Mouse (Mus musculus) left cerebral cortex, postnatal 14 days (tissue): ENCODE results near the gene Itk. TPM values are rescaled to one million over a fixed set of nuclear protein-coding genes. Genes with fewer than 3 reads are reported as not detected.

Experiments used
- DNase-seq, 2 experiments: peaks; one replicate each; pipeline ENCODE4 v3.0.0; 2021 to 2022; ENCODE audit warnings: low spot score in 2 of 2, mixed read lengths in 1 of 2
- intact Hi-C: fragments of 180-260 bp; cut with DNase I; formaldehyde crosslinking; loops from one replicate; pipeline ENCODE4 v1.15.1; 2025
- total RNA-seq, 2 experiments: library from RNA; stranded (reverse); gene quantifications; 2 replicates each; pipeline ENCODE4 v1.2.3; 2021

Itk gene
- total RNA-seq, 2 experiments from 2014 or later: 0.11 to 0.44 TPM

- intact Hi-C loops: no loop called here
- DNase-seq: no peak
These were observed 25.5 kb downstream of the Itk start for GRCm38 (mm10) chr11:46363864-46364263.

- intact Hi-C loops: no loop called here
- peak in 1 of 2 experiments; percentile 7 for DNase-seq
These were observed 27.0 kb downstream of the Itk start for GRCm38 (mm10) chr11:46362061-46363022.

GRCm38 (mm10) chr11:46360991-46361665, 28.2 kb downstream of the Itk start:
- no peak for DNase-seq
- intact Hi-C loops: no loop called here

GRCm38 (mm10) chr11:46358369-46358768, 30.9 kb downstream of the Itk start:
- DNase-seq: no peak
- intact Hi-C loops: no loop called here

- DNase-seq: no peak
- intact Hi-C loops: no loop called here
These were observed 39.5 kb downstream of the Itk start for GRCm38 (mm10) chr11:46349681-46350410.

- DNase-seq: no peak
- intact Hi-C loops: no loop called here
These were observed 40.9 kb downstream of the Itk start for GRCm38 (mm10) chr11:46348416-46348815.

- intact Hi-C loops: no loop called here
- no peak for DNase-seq
These were observed 41.6 kb downstream of the Itk start for GRCm38 (mm10) chr11:46347756-46348155.

- intact Hi-C loops: no loop called here
- no peak for DNase-seq
These were observed 45.3 kb downstream of the Itk start for GRCm38 (mm10) chr11:46343886-46344546.

GRCm38 (mm10) chr11:46341960-46342359, 47.4 kb downstream of the Itk start:
- no peak for DNase-seq
- intact Hi-C loops: no loop called here

- intact Hi-C loops: no loop called here
- no peak for DNase-seq
These were observed 53.3 kb downstream of the Itk start for GRCm38 (mm10) chr11:46336020-46336419.

- no peak for DNase-seq
- intact Hi-C loops: no loop called here
These were observed 57.1 kb downstream of the Itk start for GRCm38 (mm10) chr11:46332217-46332616.

GRCm38 (mm10) chr11:46326271-46327015, 62.9 kb downstream of the Itk start:
- intact Hi-C loops: no loop called here
- no peak for DNase-seq

- intact Hi-C loops: no loop called here
- DNase-seq: no peak
These were observed 67.8 kb downstream of the Itk start for GRCm38 (mm10) chr11:46321559-46321958.

GRCm38 (mm10) chr11:46314534-46314933, 74.8 kb downstream of the Itk start:
- peak in 1 of 2 experiments; percentile 68 for DNase-seq
- intact Hi-C loops: loop anchor here (5.0 kb wide), 1 partner anchor 118 kb away; no protein-coding TSS in a partner anchor

GRCm38 (mm10) chr11:46313851-46314250, 75.5 kb downstream of the Itk start:
- intact Hi-C loops: loop anchor here (5.0 kb wide), 1 partner anchor 118 kb away; no protein-coding TSS in a partner anchor
- peak; percentile 69 to 86 for DNase-seq

GRCm38 (mm10) chr11:46312523-46313035, 76.7 kb downstream of the Itk start, which contains the start of gene Cyfip2:
Cyfip2 (minus strand) TSS chr11:46312859.
- intact Hi-C loops: loop anchor here (5.0 kb wide), 1 partner anchor 120 kb away; no protein-coding TSS in a partner anchor
- DNase-seq: no peak

- intact Hi-C loops: loop anchor here (5.0 kb wide), 1 partner anchor 120 kb away; no protein-coding TSS in a partner anchor
- peak; percentile 39 to 61 for DNase-seq
These were observed 77.4 kb downstream of the Itk start for GRCm38 (mm10) chr11:46311703-46312522.
